Mouse (Mus musculus) kidney, postnatal 14 days (tissue): ENCODE measurements around the gene Atp6v0e.

Source experiments
- DNase-seq: peaks from one replicate; pipeline ENCODE4 v3.0.0; 2022; ENCODE audit warnings: mixed read lengths

The Atp6v0e gene

GRCm38 (mm10) chr17:26662978-26663683, at the start of gene Atp6v0e:
Atp6v0e (plus strand) TSS chr17:26663231.
- DNase-seq, result peak; percentile 95

- DNase-seq, result no peak
These were observed 48.7 kb upstream of the Atp6v0e start for GRCm38 (mm10) chr17:26614286-26614685.

- no peak for DNase-seq
These were observed 48.1 kb upstream of the Atp6v0e start for GRCm38 (mm10) chr17:26614708-26615486.

- peak; percentile 91 for DNase-seq
These were observed 46.3 kb upstream of the Atp6v0e start for GRCm38 (mm10) chr17:26616696-26617095.

- DNase-seq, result no peak
These were observed 44.5 kb upstream of the Atp6v0e start for GRCm38 (mm10) chr17:26618498-26618897.

- no peak for DNase-seq
These were observed 43.5 kb upstream of the Atp6v0e start for GRCm38 (mm10) chr17:26619577-26619976.

GRCm38 (mm10) chr17:26620292-26620691, 42.7 kb upstream of the Atp6v0e start:
- no peak for DNase-seq

- peak; percentile 94 for DNase-seq
These were observed 42.0 kb upstream of the Atp6v0e start for GRCm38 (mm10) chr17:26620786-26621766.

GRCm38 (mm10) chr17:26621912-26622311, 41.1 kb upstream of the Atp6v0e start:
- DNase-seq, result no peak

GRCm38 (mm10) chr17:26623991-26624390, 39.0 kb upstream of the Atp6v0e start:
- DNase-seq, result no peak

- DNase-seq, result no peak
These were observed 38.0 kb upstream of the Atp6v0e start for GRCm38 (mm10) chr17:26624999-26625398.

GRCm38 (mm10) chr17:26625521-26626010, 37.5 kb upstream of the Atp6v0e start:
- DNase-seq, result no peak

GRCm38 (mm10) chr17:26628479-26628878, 34.6 kb upstream of the Atp6v0e start:
- no peak for DNase-seq

GRCm38 (mm10) chr17:26628936-26629335, 34.1 kb upstream of the Atp6v0e start:
- no peak for DNase-seq

GRCm38 (mm10) chr17:26631811-26632327, 31.2 kb upstream of the Atp6v0e start:
- DNase-seq, result no peak

GRCm38 (mm10) chr17:26633186-26633585, 29.8 kb upstream of the Atp6v0e start:
- DNase-seq, result no peak

- DNase-seq, result no peak
These were observed 29.1 kb upstream of the Atp6v0e start for GRCm38 (mm10) chr17:26633926-26634325.

GRCm38 (mm10) chr17:26634539-26634938, 28.5 kb upstream of the Atp6v0e start:
- no peak for DNase-seq

GRCm38 (mm10) chr17:26635951-26636350, 27.1 kb upstream of the Atp6v0e start:
- no peak for DNase-seq

GRCm38 (mm10) chr17:26637851-26638250, 25.2 kb upstream of the Atp6v0e start:
- DNase-seq, result peak; percentile 86

- peak; percentile 89 for DNase-seq
These were observed 24.4 kb upstream of the Atp6v0e start for GRCm38 (mm10) chr17:26638655-26639054.

GRCm38 (mm10) chr17:26639791-26640190, 23.2 kb upstream of the Atp6v0e start:
- DNase-seq, result no peak
